Mouse (Mus musculus): ENCODE results near the gene Clec2g.
"Not testable (repeated sequence)": the region's sequence is repeated elsewhere in the genome, so short reads cannot be mapped to it uniquely, and the experiment has no call there.

The Clec2g gene

DNA sequence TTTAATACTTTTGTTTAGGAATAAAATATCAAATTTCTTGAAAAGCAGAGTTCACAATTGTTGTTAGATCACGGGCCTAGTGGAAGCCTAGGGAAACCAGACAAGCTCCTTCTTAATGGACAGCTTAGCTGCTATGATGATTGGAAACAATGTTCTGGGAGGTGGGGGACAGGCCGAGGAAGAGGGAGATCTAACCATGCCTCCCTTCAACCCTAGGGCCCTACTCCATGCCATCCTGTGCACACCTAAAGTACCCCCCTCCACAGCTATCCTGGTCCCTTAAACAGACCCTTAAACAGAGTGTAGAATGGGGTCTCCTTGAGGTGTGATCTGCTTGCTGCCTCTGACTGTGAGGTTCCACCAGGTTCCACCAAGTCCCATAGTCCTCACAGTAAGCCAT lies 38.0 kb downstream of the Clec2g start:
- no peak for DNase-seq

DNA sequence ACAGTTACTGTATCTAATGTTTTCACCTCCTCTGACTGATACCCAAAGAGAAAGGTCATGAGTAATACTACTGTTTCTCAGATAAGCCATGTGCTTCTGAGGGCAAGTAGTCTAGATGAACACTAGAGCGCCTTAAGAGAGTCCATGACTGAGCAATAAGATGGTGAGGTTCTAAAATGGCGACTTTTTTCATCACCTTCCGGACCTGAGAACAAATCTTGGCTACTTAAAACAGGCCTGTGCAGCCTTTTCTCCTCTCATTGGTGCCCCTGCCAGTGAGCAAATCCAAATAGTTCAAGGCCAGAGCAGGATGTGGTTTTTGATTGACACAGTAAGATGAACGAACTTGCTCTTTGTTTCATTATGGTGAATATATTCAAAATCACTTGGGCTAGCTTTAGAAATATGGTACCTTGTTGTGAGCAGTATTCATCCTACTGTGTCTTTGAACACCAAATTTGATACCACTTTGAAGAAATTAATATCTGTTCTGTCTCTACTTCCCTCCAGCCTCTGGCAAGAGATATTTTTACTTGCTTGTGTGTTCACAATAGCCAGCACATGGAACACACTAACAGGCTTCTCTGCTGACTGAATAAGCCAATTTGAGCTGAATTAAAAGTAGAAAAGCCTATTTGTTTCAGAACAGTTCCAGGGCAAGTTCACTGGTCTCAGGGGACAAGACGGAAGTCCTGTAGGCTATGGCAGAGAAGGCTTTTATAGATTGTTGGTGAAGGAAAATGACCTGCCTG lies 38.7 kb downstream of the Clec2g start:
- DNase-seq = no peak

DNA sequence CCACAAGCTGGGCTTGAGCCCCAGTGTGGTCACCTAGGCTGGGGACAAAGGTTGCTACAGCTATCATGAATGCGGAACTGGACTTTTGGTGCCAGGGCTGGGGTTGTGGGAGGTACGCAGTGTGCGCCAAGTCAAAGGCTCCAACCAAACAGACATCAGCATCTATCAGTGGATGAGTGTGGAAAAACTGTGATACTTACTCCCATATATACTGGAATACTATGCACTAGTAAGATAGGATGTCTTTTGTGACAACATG lies 39.2 kb downstream of the Clec2g start:
- no peak for DNase-seq

DNA sequence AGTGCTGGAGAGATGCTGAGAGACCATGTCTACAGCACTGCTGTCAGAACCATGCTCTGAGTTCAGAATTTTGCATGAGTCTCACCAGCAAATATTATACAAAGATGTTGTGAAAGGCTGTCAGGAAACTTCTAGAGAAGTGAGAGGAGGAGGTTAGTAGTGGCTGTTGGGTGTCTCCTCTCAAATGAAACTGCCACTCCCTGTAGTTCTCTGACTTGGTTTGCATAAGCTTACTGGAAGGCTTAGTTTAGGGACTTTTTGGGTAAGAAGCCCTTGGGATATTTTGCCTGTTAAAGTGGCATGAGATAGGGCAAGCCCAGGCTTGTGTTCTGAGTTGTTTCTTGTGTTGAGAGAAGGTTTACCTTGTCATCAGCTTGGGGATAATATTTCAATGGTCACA lies 40.7 kb downstream of the Clec2g start:
- not testable (repeated sequence) for DNase-seq

DNA sequence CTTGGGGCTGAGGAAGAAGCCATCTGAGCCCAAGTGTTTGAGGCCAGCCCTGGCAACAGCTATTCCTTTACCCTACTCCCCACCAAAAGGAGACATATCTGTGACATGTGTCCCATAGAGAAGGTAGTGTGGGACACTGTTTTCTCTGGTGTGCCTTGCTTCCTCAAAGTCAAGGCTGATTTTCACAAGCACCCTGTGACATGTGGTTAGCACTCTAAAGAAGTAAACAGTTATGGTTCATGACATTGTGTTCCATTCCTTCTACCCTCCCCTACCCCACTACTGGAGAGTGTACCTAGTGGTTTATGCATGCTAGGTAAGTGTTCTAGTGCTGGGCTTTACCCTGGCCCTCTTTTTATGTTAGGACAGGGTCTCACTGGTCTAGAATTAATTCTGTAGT lies 42.0 kb downstream of the Clec2g start:
- DNase-seq = no peak

DNA sequence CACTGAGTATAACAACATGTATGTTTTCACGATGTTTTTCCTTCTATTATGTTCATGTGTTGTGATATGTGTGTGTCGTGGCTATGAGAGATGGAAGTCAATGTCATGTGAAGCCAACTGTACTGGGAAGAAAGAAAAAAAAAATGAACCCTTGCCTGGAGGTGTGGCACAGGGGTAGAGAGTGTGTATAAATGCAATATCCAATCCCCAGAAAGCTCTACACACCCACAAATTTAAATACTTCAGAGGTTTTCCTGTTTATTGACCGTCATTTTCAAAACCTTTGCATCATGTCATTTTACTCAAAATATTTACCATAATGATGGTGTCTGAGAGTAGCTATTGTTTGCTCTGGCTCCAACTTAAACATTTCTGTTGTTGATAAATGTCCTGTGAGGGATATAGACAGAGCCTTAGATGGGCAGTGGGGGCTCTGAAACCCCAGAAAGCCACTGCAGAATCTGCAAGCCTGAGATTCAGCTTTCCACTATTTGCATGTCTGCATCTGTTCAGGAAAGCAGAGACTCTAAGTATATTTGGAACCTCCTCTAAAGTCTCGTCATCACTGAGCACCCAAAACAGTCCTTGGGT lies 47.9 kb downstream of the Clec2g start:
- not testable (repeated sequence) for DNase-seq

DNA sequence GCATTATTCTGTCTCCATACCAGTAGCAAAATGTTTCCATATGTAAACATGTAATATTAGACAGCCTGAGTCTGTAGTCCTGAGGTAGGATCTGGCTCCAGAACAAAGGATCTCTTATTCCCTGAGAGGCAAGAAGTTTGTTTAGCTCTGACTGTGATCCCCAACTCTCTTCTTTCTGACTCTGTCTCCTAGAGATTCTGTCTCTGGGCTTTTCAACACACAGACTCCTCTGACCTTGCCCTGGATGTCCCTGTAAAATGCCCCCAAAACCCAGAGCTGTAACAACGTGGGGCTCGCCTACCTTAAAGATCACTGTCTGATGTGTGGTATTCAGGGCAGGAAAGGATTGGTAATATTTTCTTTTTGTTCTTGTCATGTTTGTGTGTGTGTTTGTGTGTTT lies 58.2 kb downstream of the Clec2g start:
- no peak for DNase-seq

DNA sequence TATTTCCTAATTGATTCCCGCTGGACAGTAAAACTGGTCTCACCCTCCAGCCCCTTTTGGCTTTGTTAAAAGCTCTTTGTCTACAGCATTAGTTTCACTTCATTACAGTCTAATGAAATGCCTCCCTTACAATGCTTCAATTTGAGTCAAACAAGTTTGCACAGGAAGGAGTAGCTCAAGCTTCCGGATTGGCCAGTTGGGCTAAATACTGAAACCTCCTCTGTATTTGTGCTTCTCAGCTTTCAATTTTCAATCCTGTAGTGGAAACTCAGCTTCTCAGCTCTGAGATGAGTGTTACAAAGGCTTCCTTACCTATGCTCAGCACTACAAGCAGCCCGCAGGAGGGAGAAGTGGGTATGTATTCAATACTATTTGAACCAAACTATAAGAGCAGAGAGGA lies 58.6 kb downstream of the Clec2g start:
- no peak for DNase-seq

DNA sequence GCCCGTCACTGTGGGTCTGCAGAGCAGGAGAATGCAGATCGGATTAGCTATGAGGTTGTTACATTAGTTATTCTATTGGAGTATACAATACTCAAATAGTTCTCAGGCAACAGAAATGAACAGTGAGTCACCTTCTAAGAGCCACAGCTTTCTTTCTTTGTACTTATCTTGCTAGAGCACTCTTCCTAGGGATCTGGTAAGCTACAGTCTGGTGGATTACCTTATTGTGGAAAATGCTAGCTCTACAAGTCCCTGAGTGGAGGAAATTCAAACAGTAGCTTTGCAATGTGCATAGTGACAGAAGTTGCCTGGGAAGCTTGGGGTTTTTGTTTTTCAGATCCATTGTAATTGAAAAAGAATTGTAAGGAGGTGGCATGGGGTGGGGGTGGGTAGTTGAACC lies 59.0 kb downstream of the Clec2g start:
- DNase-seq = no peak

DNA sequence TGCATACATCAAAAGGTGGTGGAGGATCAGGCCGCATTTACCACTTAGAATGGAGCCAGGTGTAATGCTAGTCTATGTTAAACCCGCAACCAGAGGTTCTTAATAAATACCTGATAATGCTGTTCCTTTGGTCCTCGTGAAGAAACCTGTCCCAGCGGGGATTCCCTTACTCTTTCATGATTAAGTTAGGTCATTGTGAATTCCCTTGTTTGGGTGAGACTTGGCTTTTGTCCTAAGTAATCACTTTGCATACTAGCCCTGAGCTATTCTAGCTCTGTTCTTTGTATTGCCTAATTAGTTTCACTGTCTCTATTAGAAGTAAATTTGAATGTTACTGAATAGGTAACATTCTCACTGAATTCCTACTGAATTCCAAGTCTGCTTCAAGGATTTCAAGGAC lies 60.2 kb downstream of the Clec2g start:
- DNase-seq = no peak

DNA sequence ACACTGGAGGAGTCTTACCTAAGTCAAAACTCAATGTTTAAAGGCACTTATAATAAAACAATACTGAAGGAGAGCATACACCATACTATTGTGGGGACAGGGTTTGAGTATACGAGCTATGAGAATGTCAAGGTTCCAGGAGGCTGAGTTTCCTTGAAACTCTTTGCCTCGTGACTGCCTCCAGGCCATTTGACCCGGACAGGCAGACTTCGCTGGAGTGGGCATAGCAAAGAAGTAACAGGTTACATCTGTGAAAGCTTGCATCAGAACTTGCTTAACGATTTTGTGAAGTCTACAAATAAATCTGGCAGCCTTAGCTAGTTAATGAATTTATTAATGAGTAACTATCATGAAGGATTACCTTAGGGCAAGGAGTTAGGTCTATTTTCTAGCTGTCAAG lies 60.6 kb downstream of the Clec2g start:
- no peak for DNase-seq

DNA sequence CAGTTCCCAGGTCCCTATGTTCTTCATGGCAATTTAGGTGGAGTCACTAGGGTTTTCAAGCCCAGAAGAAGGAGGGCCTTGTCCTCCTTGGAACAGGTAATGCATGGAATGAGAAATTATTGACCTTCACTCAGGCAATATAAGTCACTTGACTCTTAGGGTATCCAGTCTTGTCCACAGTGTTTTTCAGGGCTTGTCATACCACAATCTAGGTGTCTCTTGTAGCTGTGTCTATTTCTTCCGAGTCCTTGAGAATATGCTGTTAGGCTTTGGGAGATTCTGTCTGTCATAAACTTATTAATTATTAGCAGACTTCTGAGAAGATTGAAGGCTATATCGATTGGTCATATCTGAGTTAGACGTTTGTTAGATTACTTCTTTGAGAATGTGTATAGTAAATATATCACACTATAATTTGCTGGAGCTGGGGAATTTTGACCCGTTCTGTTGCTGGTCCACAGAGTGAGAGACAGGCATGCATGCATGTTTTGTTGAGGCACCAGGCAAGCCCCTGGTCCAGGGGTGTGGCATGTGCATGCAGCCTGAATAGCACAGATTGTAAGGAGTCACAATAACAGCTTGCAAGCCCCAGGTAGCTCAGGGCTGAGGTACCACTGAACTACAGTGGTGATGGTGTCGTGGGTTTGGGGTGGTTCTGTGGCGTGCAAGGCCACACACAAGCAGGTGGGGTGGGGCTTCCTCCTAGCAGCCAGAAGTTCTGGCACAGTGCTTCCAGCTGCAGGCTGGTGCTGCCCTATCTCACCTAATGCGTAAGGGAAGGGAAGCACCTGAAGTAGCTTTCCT lies 61.3 kb downstream of the Clec2g start:
- DNase-seq = no peak

DNA sequence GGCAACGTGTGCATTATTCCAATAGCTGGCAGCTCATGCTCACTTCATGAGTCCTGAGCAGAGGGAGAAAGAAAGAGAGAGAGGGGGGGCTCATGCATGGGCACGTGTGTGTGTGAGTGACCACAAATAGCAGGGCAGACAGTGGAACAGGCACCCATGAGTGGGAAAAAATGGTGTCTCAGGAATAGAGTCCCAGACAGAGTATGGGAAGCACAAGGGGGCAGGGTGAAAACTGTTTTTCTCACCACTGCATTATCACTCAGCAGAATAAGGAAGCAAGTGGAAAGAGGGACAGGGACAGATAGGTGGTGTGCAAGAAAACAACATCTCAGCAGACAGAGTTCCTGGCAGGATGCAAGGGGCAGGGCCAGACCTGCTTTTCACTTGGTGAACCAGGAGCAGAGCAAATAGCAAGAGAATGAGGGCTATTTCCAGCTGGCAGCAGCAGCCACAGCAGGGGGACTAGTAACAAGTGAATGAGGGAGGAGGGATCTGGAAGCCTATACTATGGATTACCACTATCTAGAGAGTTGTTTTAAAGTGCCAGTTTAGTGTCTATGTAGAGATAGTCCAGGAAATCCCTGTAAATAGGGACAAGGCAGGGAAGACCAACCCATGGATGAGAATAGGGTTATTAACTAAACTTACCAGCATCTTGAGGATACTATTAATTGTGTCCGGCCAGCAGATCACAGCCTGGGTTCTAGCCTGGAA lies 62.0 kb downstream of the Clec2g start:
- DNase-seq = no peak

DNA sequence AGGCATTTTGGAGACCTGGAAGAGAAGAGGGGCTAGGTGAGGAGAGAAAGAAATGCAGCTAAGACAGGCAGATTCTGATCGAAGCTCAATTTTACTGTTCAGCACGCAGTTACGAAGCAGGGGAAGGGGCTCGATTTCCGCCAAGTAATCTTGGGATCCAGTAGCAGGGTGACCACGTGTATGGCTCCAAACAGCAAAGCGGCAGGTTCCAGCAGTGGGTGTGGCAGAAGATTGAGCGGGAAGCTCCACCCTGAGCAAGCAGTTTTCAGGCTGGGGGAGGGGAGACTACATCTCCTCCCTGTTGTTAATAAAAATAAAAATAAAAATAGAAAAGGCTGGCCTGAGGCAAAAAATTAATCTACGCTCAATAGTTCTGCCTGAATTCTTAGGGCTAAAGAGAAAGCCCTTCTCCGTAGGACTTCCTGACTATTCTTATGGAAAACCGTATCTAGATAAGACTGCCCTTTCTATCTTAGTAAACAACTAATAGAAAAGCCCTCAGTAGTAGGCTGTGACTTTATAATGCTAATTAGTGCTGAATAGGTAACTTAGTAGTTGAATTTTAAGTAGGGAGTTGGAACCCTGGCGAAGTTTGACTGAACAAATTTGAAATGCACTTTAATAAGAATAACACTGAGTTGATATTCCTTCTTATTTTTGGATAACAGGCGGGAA lies 62.7 kb downstream of the Clec2g start:
- DNase-seq = peak; percentile 17

DNA sequence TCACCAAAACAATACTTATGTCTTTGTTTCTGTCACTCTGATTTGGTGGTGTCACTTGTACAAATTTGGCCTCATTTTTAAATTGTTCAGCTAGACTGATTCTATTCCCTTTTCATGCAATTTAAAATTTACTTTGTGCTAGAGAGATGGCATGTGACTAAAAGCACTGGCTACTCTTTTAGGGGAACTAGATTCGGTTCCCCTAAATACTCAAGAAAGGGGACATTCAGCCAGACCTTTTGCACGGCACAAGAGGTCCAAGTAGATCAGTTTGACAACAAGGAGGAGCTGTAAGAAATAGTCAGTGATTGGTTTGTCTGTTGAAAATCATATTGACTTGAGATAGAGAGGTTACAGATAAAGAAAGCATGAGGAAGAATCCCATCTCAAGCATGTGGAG lies 67.2 kb downstream of the Clec2g start:
- no peak for DNase-seq

DNA sequence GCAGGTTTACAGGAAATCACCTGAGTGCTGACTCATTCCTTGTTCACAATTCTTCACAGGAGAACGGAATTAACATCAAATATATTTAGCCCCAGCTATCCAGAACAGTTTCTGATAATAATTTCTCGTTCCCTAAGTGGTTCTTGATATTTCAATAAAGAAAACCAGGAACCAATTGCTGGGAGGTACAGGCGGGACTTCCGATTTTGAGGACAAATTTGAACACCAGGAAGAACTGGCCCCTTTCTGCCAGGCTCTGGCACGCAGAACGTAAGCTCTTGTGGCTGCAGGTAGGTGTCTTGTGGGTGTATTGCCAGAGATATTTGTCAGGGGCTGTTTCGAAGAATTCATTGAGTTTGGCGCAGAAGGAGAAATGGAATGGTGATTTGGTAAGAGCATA lies 74.4 kb downstream of the Clec2g start:
- no peak for DNase-seq

DNA sequence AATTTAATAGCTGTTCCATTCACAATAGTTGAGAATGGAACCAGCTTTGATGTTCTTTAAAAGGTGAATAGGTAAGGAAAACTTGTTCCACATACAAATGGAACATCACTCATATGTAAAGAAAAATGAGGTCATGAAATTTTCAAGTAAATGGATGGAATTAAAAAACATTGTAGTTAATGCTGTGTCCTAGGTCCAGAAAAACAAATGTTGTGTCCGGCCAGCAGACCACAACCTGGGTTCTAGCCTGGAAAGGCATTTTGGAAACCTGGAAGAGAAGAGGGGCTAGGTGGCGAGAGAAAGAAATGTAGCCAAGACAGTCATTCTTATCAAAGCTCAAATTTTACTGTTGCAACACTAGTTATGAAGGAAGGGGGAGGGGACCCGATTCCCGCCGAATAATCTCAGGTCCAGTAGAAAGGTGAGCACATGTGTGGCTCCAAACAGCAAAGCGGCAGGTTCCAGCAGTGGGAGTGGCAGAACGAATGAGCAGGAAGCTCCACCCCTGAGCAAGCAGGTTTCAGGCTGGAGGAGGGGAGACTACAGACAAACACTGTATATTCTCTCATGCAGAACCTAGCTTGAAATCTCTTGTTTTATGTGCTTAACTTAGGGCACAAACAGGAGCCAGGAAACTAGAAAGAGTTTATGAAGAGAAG lies 75.8 kb downstream of the Clec2g start:
- not testable (repeated sequence) for DNase-seq

DNA sequence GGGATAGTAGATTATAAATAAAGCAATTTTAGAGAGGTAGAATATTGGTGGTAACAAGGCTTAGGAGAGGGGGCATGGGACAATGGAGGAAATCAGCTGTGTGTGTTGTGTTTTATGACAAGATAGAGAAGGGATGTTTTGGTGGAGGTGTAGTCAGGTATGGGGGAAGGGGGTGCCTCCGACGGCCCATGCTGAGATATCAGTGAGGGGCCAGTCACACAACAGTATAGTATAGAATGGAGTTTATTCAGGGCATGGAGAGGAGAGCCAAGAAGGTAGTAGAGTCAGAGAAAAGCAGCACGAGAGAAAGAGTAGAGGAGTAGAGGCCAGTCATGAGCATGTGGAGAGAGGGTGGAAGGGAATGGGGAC lies 76.3 kb downstream of the Clec2g start:
- no peak for DNase-seq

DNA sequence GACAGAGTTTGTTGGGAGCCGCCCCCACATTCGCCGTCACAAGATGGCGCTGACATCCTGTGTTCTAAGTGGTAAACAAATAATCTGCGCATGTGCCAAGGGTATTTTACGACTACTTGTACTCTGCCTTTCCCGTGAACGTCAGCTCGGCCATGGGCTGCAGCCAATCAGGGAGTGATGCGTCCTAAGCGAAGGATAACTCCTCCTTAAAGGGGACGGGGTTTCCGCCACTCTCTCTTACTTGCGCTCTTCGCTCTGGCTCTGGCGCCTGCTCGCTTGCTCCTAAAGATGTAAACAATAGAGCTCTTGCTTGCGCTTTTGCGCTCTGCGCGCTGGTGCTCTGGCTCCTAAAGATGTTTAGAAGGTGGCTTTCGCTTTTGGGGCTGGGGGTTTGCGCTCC lies 77.8 kb downstream of the Clec2g start:
- DNase-seq = not testable (repeated sequence)

DNA sequence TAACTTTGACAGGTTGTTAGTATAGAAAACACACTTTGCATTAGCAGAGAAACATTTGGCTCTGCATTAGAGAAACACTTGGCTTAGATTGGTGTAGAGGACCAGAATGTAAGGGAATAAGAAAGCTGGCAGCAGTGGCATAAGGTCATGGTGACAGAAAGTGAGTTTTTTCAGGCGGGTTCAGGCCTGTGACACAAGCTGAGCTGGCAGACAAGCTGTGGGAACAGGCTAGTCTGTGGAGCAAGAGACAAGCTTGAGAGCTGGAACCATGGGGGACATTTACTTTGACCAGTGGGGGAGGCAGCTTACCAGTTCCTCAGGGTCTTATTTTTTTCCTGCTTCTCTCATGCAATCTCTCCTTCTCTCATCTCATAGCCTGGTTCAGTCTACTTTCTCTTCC lies 78.8 kb downstream of the Clec2g start:
- DNase-seq = no peak

DNA sequence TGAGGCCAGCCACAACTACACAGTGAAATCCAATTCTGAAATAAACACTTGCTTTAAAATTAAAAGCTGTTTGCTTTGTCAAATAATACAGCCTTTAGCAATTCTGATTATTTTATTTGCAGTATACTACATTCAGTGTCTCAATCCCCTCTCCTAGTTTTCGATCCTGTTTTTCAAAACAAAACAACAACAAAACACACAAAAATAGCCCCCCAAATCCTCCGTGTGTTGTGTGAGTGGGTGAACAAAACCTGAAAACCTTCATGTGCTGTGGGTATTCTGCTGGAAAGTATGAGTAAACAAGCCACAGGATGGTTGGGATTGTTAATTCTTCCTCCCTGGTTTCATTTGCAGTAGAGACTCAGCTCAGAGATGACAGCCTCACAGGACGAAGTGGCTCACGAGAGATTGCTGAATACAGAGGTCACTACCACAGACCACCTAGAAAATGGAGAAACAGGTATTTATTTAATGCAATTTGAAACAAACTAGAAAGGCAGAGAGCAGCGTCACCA lies 79.6 kb downstream of the Clec2g start:
- DNase-seq = no peak

DNA sequence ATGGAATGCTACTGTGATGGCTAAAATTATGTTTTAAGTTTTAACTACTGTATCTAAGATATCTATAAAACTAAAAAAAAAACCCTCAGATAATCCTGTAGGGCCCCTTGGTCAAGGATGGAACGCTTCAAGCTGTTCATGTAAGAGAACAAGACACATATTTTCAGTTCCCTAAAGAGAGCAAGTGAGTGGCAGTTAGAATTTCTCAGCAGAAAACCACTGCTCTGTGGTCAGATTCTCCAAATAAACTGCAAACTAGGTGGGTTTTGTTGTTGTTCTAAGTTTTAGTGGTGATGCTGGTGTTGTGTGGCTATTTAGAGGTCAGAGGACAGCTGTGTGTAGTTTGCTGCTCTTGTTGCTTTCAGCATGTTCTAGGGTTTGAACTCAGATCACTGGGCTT lies 80.2 kb downstream of the Clec2g start:
- no peak for DNase-seq

Data from kidney, postnatal 10 days (tissue).